Mouse (Mus musculus) hindbrain, embryonic 16.5 days (tissue): ENCODE measurements around the gene Dis3l2. TPM values are rescaled to one million over a fixed set of nuclear protein-coding genes. Genes with fewer than 3 reads are reported as not detected.

Experiments used
- ATAC-seq: fragments of 200-750 bp; cut with Nextera tagmentation; 2 replicates; pipeline ENCODE4 v1.8.0; 2017; ENCODE audit warnings: moderate TSS enrichment, moderate library complexity
- H3K27ac ChIP-seq: fragments of 300-500 bp; sonication (generic); 2 replicates; pipeline ENCODE4 v1.5.1; 2014; ENCODE audit warnings: low read depth, mild to moderate bottlenecking, control low read depth, low read length, moderate library complexity
- H3K27me3 ChIP-seq: fragments of 300-500 bp; sonication (generic); replicated peaks from 2 replicates; pipeline ENCODE4 v1.6.1; 2014; ENCODE audit warnings: low read length; ENCODE audit not compliant: control insufficient read depth, insufficient read depth
- H3K36me3 ChIP-seq: fragments of 300-500 bp; sonication (generic); 2 replicates; pipeline ENCODE4 v1.6.1; 2014; ENCODE audit warnings: mild to moderate bottlenecking, low read length, moderate library complexity, mixed read lengths; ENCODE audit not compliant: control insufficient read depth, insufficient read depth
- H3K4me1 ChIP-seq: fragments of 300-500 bp; sonication (generic); 2 replicates; pipeline ENCODE4 v1.6.1; 2014; ENCODE audit warnings: low read depth, low read length; ENCODE audit not compliant: control insufficient read depth, insufficient read depth
- H3K4me2 ChIP-seq: fragments of 300-500 bp; sonication (generic); 2 replicates; pipeline ENCODE4 v1.6.1; 2014; ENCODE audit warnings: mild to moderate bottlenecking, low read length, control low read depth, moderate library complexity
- H3K4me3 ChIP-seq: fragments of 300-500 bp; sonication (generic); 2 replicates; pipeline ENCODE4 v1.5.1; 2014; ENCODE audit warnings: mild to moderate bottlenecking, low read length, control low read depth, moderate library complexity
- H3K9ac ChIP-seq: fragments of 300-500 bp; sonication (generic); 2 replicates; pipeline ENCODE4 v1.6.1; 2014; ENCODE audit warnings: low read depth, mild to moderate bottlenecking, control low read depth, low read length, moderate library complexity
- H3K9me3 ChIP-seq: fragments of 300-500 bp; sonication (generic); 2 replicates; pipeline ENCODE4 v1.6.1; 2014; ENCODE audit warnings: mild to moderate bottlenecking, low read length, moderate library complexity; ENCODE audit not compliant: control insufficient read depth
- WGBS: fragments of 180-500 bp; shearing (Covaris S2); extraction: QIAGEN DNeasy Blood & Tissue Kit; methylation state at CpG from one replicate; pipeline ENCODE4 v1.1.7; 2014; 5-methylcytosine and 5-hydroxymethylcytosine counted together
- polyA plus RNA-seq: library from polyadenylated mRNA; unstranded; fragments of >200 nt; fragmentation: Nextera tagmentation; extraction: Ambion mirVana; gene quantifications from 2 replicates; pipeline ENCODE4 v1.2.1, GENCODE M21; 2015

The Dis3l2 gene
- polyA plus RNA-seq, result 37.8 and 40.1 TPM in 2 replicates

- H3K36me3 ChIP-seq, result no peaks in the 10 kb centered on the region
- peak within 1 kb of the TSS; percentile 98 for H3K4me3 ChIP-seq
- H3K27ac ChIP-seq, result peak within 1 kb of the TSS; percentile 91
- peak; percentile 98 for ATAC-seq
- peak within 1 kb of the TSS; percentile 92 for H3K9ac ChIP-seq
- H3K27me3 ChIP-seq, result no peaks in the 10 kb centered on the region
- H3K4me2 ChIP-seq, result peak within 1 kb of the TSS; percentile 93
- WGBS, result 2% methylated on average over 51 of the region's 54 CpGs
- peaks cover 16% of the 10 kb centered on the region for H3K4me1 ChIP-seq
- H3K9me3 ChIP-seq, result no peaks in the 10 kb centered on the region
These were observed at the start of gene Dis3l2 for GRCm38 (mm10) chr1:86703300-86703964. Gene Dis3l2 (plus strand): TSS chr1:86703808.

- H3K4me3 ChIP-seq, result no peak overlapping the region
- WGBS, result 72% methylated on average over 5 of the region's 5 CpGs
These were observed 46.5 kb upstream of the Dis3l2 start for GRCm38 (mm10) chr1:86657071-86657470.

GRCm38 (mm10) chr1:86665091-86665490, 38.5 kb upstream of the Dis3l2 start:
- H3K4me2 ChIP-seq, result no peak overlapping the region
- no peaks in the 10 kb centered on the region; the same call in 1 of the 2 replicates for H3K27me3 ChIP-seq
- H3K36me3 ChIP-seq, result no peaks in the 10 kb centered on the region
- H3K4me1 ChIP-seq, result peaks cover 7% of the 10 kb centered on the region
- H3K9me3 ChIP-seq, result no peaks in the 10 kb centered on the region
- H3K27ac ChIP-seq, result no peak overlapping the region
- ATAC-seq, result no peak
- no peak overlapping the region for H3K4me3 ChIP-seq
- no peak overlapping the region for H3K9ac ChIP-seq
- WGBS, result 80% methylated on average over 2 of the region's 2 CpGs

More at GRCm38 (mm10) chr1:86657071-86657470, 46.5 kb upstream of the Dis3l2 start:
- no peaks in the 10 kb centered on the region for H3K27me3 ChIP-seq
- no peak overlapping the region for H3K4me2 ChIP-seq
- no peaks in the 10 kb centered on the region for H3K36me3 ChIP-seq
- H3K9ac ChIP-seq, result no peak overlapping the region
- no peaks in the 10 kb centered on the region for H3K9me3 ChIP-seq
- no peak for ATAC-seq
- H3K27ac ChIP-seq, result no peak overlapping the region
- H3K4me1 ChIP-seq, result no peaks in the 10 kb centered on the region

GRCm38 (mm10) chr1:86669552-86670273, 33.9 kb upstream of the Dis3l2 start:
- ATAC-seq, result peak; percentile 68

GRCm38 (mm10) chr1:86670279-86671038, 33.1 kb upstream of the Dis3l2 start, which contains the start of gene Nppc:
Gene Nppc (minus strand): TSS chr1:86670571.
- Histone ChIP-seq H3K4me3 (peak within 1 kb of the TSS; percentile 58), H3K36me3 (no peaks in the 10 kb centered on the region), H3K4me2 (peak within 1 kb of the TSS; percentile 99), H3K9me3 (no peaks in the 10 kb centered on the region), H3K4me1 (peaks cover 8% of the 10 kb centered on the region), H3K27ac (peak within 1 kb of the TSS; percentile 51), H3K27me3 (peaks cover 10% of the 10 kb centered on the region), H3K9ac (peak within 1 kb of the TSS; percentile 77)
- WGBS, result 4% methylated on average over 59 of the region's 59 CpGs
- peak; percentile 96 for ATAC-seq

More at GRCm38 (mm10) chr1:86669552-86670273, 33.9 kb upstream of the Dis3l2 start:
- H3K4me2 ChIP-seq, result peak overlapping the region; percentile 99
- WGBS, result under 1% methylated on average over 44 of the region's 44 CpGs
- H3K9me3 ChIP-seq, result no peaks in the 10 kb centered on the region
- peaks cover 10% of the 10 kb centered on the region for H3K27me3 ChIP-seq
- H3K9ac ChIP-seq, result peak overlapping the region; percentile 77
- H3K27ac ChIP-seq, result peak overlapping the region; percentile 51; the same call in 1 of the 2 replicates
- peak overlapping the region; percentile 58 for H3K4me3 ChIP-seq
- peaks cover 8% of the 10 kb centered on the region for H3K4me1 ChIP-seq
- no peaks in the 10 kb centered on the region for H3K36me3 ChIP-seq

GRCm38 (mm10) chr1:86674385-86674784, 29.2 kb upstream of the Dis3l2 start:
- Histone ChIP-seq H3K27me3 (peaks cover 10% of the 10 kb centered on the region), H3K4me1 (peaks cover 6% of the 10 kb centered on the region), H3K9me3 (no peaks in the 10 kb centered on the region), H3K4me2 (no peak overlapping the region), H3K4me3 (no peak overlapping the region), H3K36me3 (no peaks in the 10 kb centered on the region), H3K9ac (no peak overlapping the region), H3K27ac (no peak overlapping the region)
- no peak for ATAC-seq
- WGBS, result 38% methylated on average over 9 of the region's 9 CpGs

GRCm38 (mm10) chr1:86675126-86675525, 28.5 kb upstream of the Dis3l2 start:
- WGBS, result 83% methylated on average over 12 of the region's 12 CpGs
- H3K4me3 ChIP-seq, result no peak overlapping the region
- H3K9ac ChIP-seq, result no peak overlapping the region
- ATAC-seq, result no peak
- no peaks in the 10 kb centered on the region for H3K9me3 ChIP-seq
- H3K4me2 ChIP-seq, result no peak overlapping the region
- H3K27ac ChIP-seq, result no peak overlapping the region
- peaks cover 10% of the 10 kb centered on the region for H3K27me3 ChIP-seq
- no peaks in the 10 kb centered on the region for H3K36me3 ChIP-seq
- H3K4me1 ChIP-seq, result peaks cover 1% of the 10 kb centered on the region

GRCm38 (mm10) chr1:86677624-86678023, 26.0 kb upstream of the Dis3l2 start:
- no peaks in the 10 kb centered on the region for H3K27me3 ChIP-seq
- WGBS, result 82% methylated on average over 3 of the region's 3 CpGs
- no peak overlapping the region for H3K4me3 ChIP-seq
- H3K36me3 ChIP-seq, result no peaks in the 10 kb centered on the region
- no peaks in the 10 kb centered on the region for H3K4me1 ChIP-seq
- no peak for ATAC-seq
- no peak overlapping the region for H3K9ac ChIP-seq
- H3K9me3 ChIP-seq, result no peaks in the 10 kb centered on the region
- no peak overlapping the region for H3K27ac ChIP-seq
- no peak overlapping the region for H3K4me2 ChIP-seq

- no peak for ATAC-seq
- Histone ChIP-seq H3K9ac (no peak overlapping the region), H3K4me3 (no peak overlapping the region), H3K4me2 (no peak overlapping the region), H3K27ac (no peak overlapping the region), H3K9me3 (no peaks in the 10 kb centered on the region), H3K4me1 (no peaks in the 10 kb centered on the region), H3K27me3 (no peaks in the 10 kb centered on the region), H3K36me3 (no peaks in the 10 kb centered on the region)
- WGBS, result 91% methylated on average over 10 of the region's 10 CpGs
These were observed 24.9 kb upstream of the Dis3l2 start for GRCm38 (mm10) chr1:86678667-86679066.
